Mouse (Mus musculus) kidney, embryonic 14.5 days (tissue): Measurements from ENCODE around the gene Car6. TPM values are rescaled to one million over a fixed set of nuclear protein-coding genes. Genes with fewer than 3 reads are reported as not detected.
A peak's percentile ranks its signal among the peaks of the same experiment; 100 is the strongest.

Source experiments
- ATAC-seq: fragments of 200-750 bp; cut with Nextera tagmentation; 2 replicates; pipeline ENCODE4 v1.8.0; 2017; ENCODE audit warnings: moderate number of reproducible peaks, mild to moderate bottlenecking, moderate TSS enrichment, moderate library complexity; ENCODE audit not compliant: low FRiP score, low TSS enrichment
- H3K27ac ChIP-seq: fragments of 300-500 bp; sonication (generic); 2 replicates; pipeline ENCODE4 v1.5.1; 2014; ENCODE audit warnings: low read depth, mild to moderate bottlenecking, low read length, moderate library complexity, mixed read lengths
- H3K27me3 ChIP-seq: fragments of 300-500 bp; sonication (generic); 2 replicates; pipeline ENCODE4 v1.6.1; 2014; ENCODE audit warnings: mild to moderate bottlenecking, low read length; ENCODE audit not compliant: control insufficient read depth, insufficient read depth
- H3K36me3 ChIP-seq: fragments of 300-500 bp; sonication (generic); 2 replicates; pipeline ENCODE4 v1.6.1; 2014; ENCODE audit warnings: low read length, mixed read lengths; ENCODE audit not compliant: control insufficient read depth, insufficient read depth
- H3K4me1 ChIP-seq: fragments of 300-500 bp; sonication (generic); 2 replicates; pipeline ENCODE4 v1.6.1; 2014; ENCODE audit warnings: low read length, mixed read lengths; ENCODE audit not compliant: control insufficient read depth, insufficient read depth
- H3K4me2 ChIP-seq: fragments of 300-500 bp; sonication (generic); replicated peaks from 2 replicates; pipeline ENCODE4 v1.6.1; 2014; ENCODE audit warnings: low read depth, mild to moderate bottlenecking, low read length
- H3K4me3 ChIP-seq: fragments of 300-500 bp; sonication (generic); 2 replicates; pipeline ENCODE4 v1.5.1; 2014; ENCODE audit warnings: mild to moderate bottlenecking, low read length
- H3K9ac ChIP-seq: fragments of 300-500 bp; sonication (generic); 2 replicates; pipeline ENCODE4 v1.6.1; 2014; ENCODE audit warnings: low read depth, mild to moderate bottlenecking, low read length, moderate library complexity
- H3K9me3 ChIP-seq: fragments of 300-500 bp; sonication (generic); 2 replicates; pipeline ENCODE4 v1.6.1; 2016; ENCODE audit warnings: low read length; ENCODE audit not compliant: control insufficient read depth
- WGBS: fragments of 180-500 bp; shearing (Covaris S2); extraction: QIAGEN DNeasy Blood & Tissue Kit; methylation state at CpG from one replicate; pipeline ENCODE4 v1.1.7; 2014; 5-methylcytosine and 5-hydroxymethylcytosine counted together
- polyA plus RNA-seq: library from polyadenylated mRNA; unstranded; fragments of >200 nt; fragmentation: Nextera tagmentation; extraction: Ambion mirVana; gene quantifications from 2 replicates; pipeline ENCODE4 v1.2.1, GENCODE M21; 2014

The Car6 gene
- polyA plus RNA-seq = not detected in 2 replicates

- Histone ChIP-seq H3K27me3 (no peaks in the 10 kb centered on the region), H3K9me3 (no peaks in the 10 kb centered on the region; the same call in 1 of the 2 replicates), H3K27ac (no peak within 1 kb of the TSS), H3K4me1 (no peaks in the 10 kb centered on the region; the same call in 1 of the 2 replicates), H3K36me3 (no peaks in the 10 kb centered on the region), H3K9ac (no peak within 1 kb of the TSS), H3K4me3 (no peak within 1 kb of the TSS), H3K4me2 (no peak within 1 kb of the TSS)
- WGBS = 72% methylated on average over 5 of the region's 5 CpGs
- ATAC-seq = no peak
Observed at GRCm38 (mm10) chr4:150201232-150201631, at the start of gene Car6. Car6 (minus strand) TSS chr4:150201332.

- Histone ChIP-seq H3K27ac (no peak overlapping the region), H3K4me1 (no peaks in the 10 kb centered on the region), H3K4me3 (no peak overlapping the region), H3K36me3 (peaks cover 61% of the 10 kb centered on the region), H3K9me3 (no peaks in the 10 kb centered on the region), H3K4me2 (no peak overlapping the region), H3K27me3 (no peaks in the 10 kb centered on the region), H3K9ac (no peak overlapping the region)
- WGBS = 78% methylated on average over 5 of the region's 5 CpGs
- ATAC-seq = no peak
Observed at GRCm38 (mm10) chr4:150249731-150250270, 48.7 kb upstream of the Car6 start.

GRCm38 (mm10) chr4:150248917-150249316 lies 47.8 kb upstream of the Car6 start:
- peaks cover 70% of the 10 kb centered on the region for H3K36me3 ChIP-seq

GRCm38 (mm10) chr4:150248009-150248408 lies 46.9 kb upstream of the Car6 start:
- peak; percentile 34; the same call in 1 of the 2 replicates for ATAC-seq
- WGBS = 55% methylated on average over 5 of the region's 5 CpGs
- Histone ChIP-seq H3K27me3 (no peaks in the 10 kb centered on the region), H3K36me3 (peaks cover 78% of the 10 kb centered on the region), H3K9me3 (no peaks in the 10 kb centered on the region), H3K4me2 (no peak overlapping the region), H3K4me1 (no peaks in the 10 kb centered on the region), H3K27ac (no peak overlapping the region), H3K9ac (no peak overlapping the region), H3K4me3 (no peak overlapping the region)

More at GRCm38 (mm10) chr4:150248917-150249316, 47.8 kb upstream of the Car6 start:
- H3K27me3 ChIP-seq = no peaks in the 10 kb centered on the region
- H3K4me2 ChIP-seq = no peak overlapping the region
- H3K9ac ChIP-seq = no peak overlapping the region
- WGBS = 73% methylated on average over 5 of the region's 5 CpGs
- H3K27ac ChIP-seq = no peak overlapping the region
- no peaks in the 10 kb centered on the region for H3K4me1 ChIP-seq
- no peaks in the 10 kb centered on the region for H3K9me3 ChIP-seq
- ATAC-seq = no peak
- H3K4me3 ChIP-seq = no peak overlapping the region

- peaks cover 6% of the 10 kb centered on the region; the same call in 1 of the 2 replicates for H3K4me1 ChIP-seq
- peaks cover 93% of the 10 kb centered on the region for H3K36me3 ChIP-seq
- H3K9me3 ChIP-seq = no peaks in the 10 kb centered on the region
- no peak overlapping the region for H3K9ac ChIP-seq
- no peak overlapping the region for H3K4me2 ChIP-seq
- H3K27ac ChIP-seq = no peak overlapping the region
- no peak for ATAC-seq
- 61% methylated on average over 2 of the region's 2 CpGs for WGBS
- H3K4me3 ChIP-seq = no peak overlapping the region
- H3K27me3 ChIP-seq = no peaks in the 10 kb centered on the region
Observed at GRCm38 (mm10) chr4:150245876-150246275, 44.7 kb upstream of the Car6 start.

GRCm38 (mm10) chr4:150242745-150243144 lies 41.6 kb upstream of the Car6 start:
- H3K9me3 ChIP-seq = no peaks in the 10 kb centered on the region
- 83% methylated on average over 5 of the region's 5 CpGs for WGBS
- no peak overlapping the region for H3K9ac ChIP-seq
- no peak overlapping the region for H3K4me3 ChIP-seq
- no peak for ATAC-seq
- no peak overlapping the region for H3K4me2 ChIP-seq
- peaks cover 19% of the 10 kb centered on the region for H3K4me1 ChIP-seq
- no peaks in the 10 kb centered on the region for H3K27me3 ChIP-seq
- H3K36me3 ChIP-seq = peaks cover 79% of the 10 kb centered on the region
- H3K27ac ChIP-seq = no peak overlapping the region

- ATAC-seq = no peak
- Histone ChIP-seq H3K27ac (no peak overlapping the region), H3K9ac (peak overlapping the region; percentile 18; the same call in 1 of the 2 replicates), H3K36me3 (peaks cover 69% of the 10 kb centered on the region), H3K9me3 (no peaks in the 10 kb centered on the region), H3K4me3 (no peak overlapping the region), H3K4me2 (no peak overlapping the region), H3K27me3 (no peaks in the 10 kb centered on the region), H3K4me1 (peaks cover 19% of the 10 kb centered on the region)
- WGBS = 68% methylated on average over 4 of the region's 4 CpGs
Observed at GRCm38 (mm10) chr4:150241708-150242107, 40.6 kb upstream of the Car6 start.

GRCm38 (mm10) chr4:150240381-150240886 lies 39.3 kb upstream of the Car6 start:
- no peak overlapping the region for H3K9ac ChIP-seq
- H3K36me3 ChIP-seq = peaks cover 56% of the 10 kb centered on the region
- H3K9me3 ChIP-seq = no peaks in the 10 kb centered on the region
- H3K4me1 ChIP-seq = peaks cover 24% of the 10 kb centered on the region
- WGBS = 70% methylated on average over 1 of the region's 1 CpGs
- H3K4me3 ChIP-seq = no peak overlapping the region
- no peak overlapping the region; the same call in 1 of the 2 replicates for H3K4me2 ChIP-seq
- no peak overlapping the region for H3K27ac ChIP-seq
- ATAC-seq = no peak
- no peaks in the 10 kb centered on the region for H3K27me3 ChIP-seq

GRCm38 (mm10) chr4:150239951-150240368 lies 38.8 kb upstream of the Car6 start:
- H3K27me3 ChIP-seq = no peaks in the 10 kb centered on the region
- no peak overlapping the region for H3K9ac ChIP-seq
- peaks cover 51% of the 10 kb centered on the region for H3K36me3 ChIP-seq
- H3K4me3 ChIP-seq = peak overlapping the region; percentile 76; the same call in 1 of the 2 replicates
- ATAC-seq = peak; percentile 26
- H3K4me1 ChIP-seq = peaks cover 24% of the 10 kb centered on the region
- 4% methylated on average over 6 of the region's 6 CpGs for WGBS
- no peaks in the 10 kb centered on the region for H3K9me3 ChIP-seq
- H3K27ac ChIP-seq = peak overlapping the region; percentile 39; the same call in 1 of the 2 replicates
- peak overlapping the region; percentile 70 for H3K4me2 ChIP-seq
